Mouse (Mus musculus) ES-E14 (cell line): ENCODE measurements around the gene Sox13. TPM values are rescaled to one million over a fixed set of nuclear protein-coding genes. Genes with fewer than 3 reads are reported as not detected.

ENCODE experiments used
- DNase-seq: peaks from one replicate; pipeline ENCODE4 v3.0.0-alpha.2; 2013; ENCODE audit warnings: low read depth, low spot score
- H3K27ac ChIP-seq: 2 replicates; pipeline ENCODE4 v1.5.1; 2012; ENCODE audit warnings: low read depth, mild to moderate bottlenecking, low read length, moderate library complexity, mixed read lengths; ENCODE audit not compliant: poor library complexity, insufficient read depth, severe bottlenecking
- H3K36me3 ChIP-seq: 2 replicates; pipeline ENCODE4 v1.6.1; 2012; ENCODE audit warnings: mild to moderate bottlenecking, low read length, moderate library complexity, mixed read lengths; ENCODE audit not compliant: control insufficient read depth, poor library complexity, insufficient read depth, severe bottlenecking
- H3K4me1 ChIP-seq, 2 experiments: fragments of 150-350 bp in 1 of 2; sonication (generic) in 1 of 2; 2 replicates each; pipeline ENCODE4 v1.6.1; 2012; ENCODE audit warnings: low read length in 2 of 2, mild to moderate bottlenecking in 1 of 2, mixed read lengths in 1 of 2; ENCODE audit not compliant: control insufficient read depth in 2 of 2, insufficient read depth in 2 of 2, poor library complexity in 1 of 2
- H3K4me3 ChIP-seq, 2 experiments: fragments of 150-350 bp in 1 of 2; sonication (generic) in 1 of 2; 2 replicates each; pipeline ENCODE4 v1.5.1; 2012; ENCODE audit warnings: low read length in 2 of 2, low read depth in 1 of 2, mild to moderate bottlenecking in 1 of 2, mixed read lengths in 1 of 2; ENCODE audit not compliant: insufficient read depth in 1 of 2, poor library complexity in 1 of 2, severe bottlenecking in 1 of 2
- H3K9ac ChIP-seq: 2 replicates; pipeline ENCODE4 v1.6.1; 2012; ENCODE audit warnings: low read depth, mild to moderate bottlenecking, low read length, mixed read lengths; ENCODE audit not compliant: poor library complexity, insufficient read depth, severe bottlenecking
- H3K9me3 ChIP-seq: fragments of 150-350 bp; sonication (generic); 2 replicates; pipeline ENCODE4 v1.6.1; 2012; ENCODE audit warnings: low read depth, mild to moderate bottlenecking, low read length; ENCODE audit not compliant: control insufficient read depth, insufficient read depth
- CHD2 ChIP-seq: IDR thresholded peaks from 2 replicates; pipeline ENCODE4 v1.6.1; 2014; ENCODE audit warnings: mild to moderate bottlenecking, low read depth, low read length, inconsistent platforms
- HCFC1 ChIP-seq: IDR thresholded peaks from 2 replicates; pipeline ENCODE4 v1.6.1; 2012; ENCODE audit warnings: low read length, inconsistent platforms, borderline replicate concordance; ENCODE audit not compliant: insufficient read depth
- MAFK ChIP-seq: IDR thresholded peaks from 2 replicates; pipeline ENCODE4 v1.6.1; 2014; ENCODE audit warnings: mild to moderate bottlenecking, low read depth, low read length, inconsistent platforms; ENCODE audit not compliant: insufficient read depth
- ZC3H11A ChIP-seq: IDR thresholded peaks from 2 replicates; pipeline ENCODE4 v1.6.1; 2012; ENCODE audit warnings: low read depth, mild to moderate bottlenecking, inconsistent platforms, low read length, borderline replicate concordance
- ZNF384 ChIP-seq: IDR thresholded peaks from 2 replicates; pipeline ENCODE4 v1.6.1; 2012; ENCODE audit warnings: low read depth, low read length, inconsistent platforms
- in situ Hi-C, 2 experiments: fragments of 600-800 bp; cut with MboI; formaldehyde crosslinking; loops; one replicate each; pipeline ENCODE4 v1.15.1; 2025; ENCODE audit warnings: low sequenced_read_pairs in 2 of 2, inconsistent platforms in 1 of 2; ENCODE audit not compliant: unreplicated experiment in 2 of 2
- total RNA-seq: library from RNA; depleted of rRNA; stranded (reverse); fragments of 300-350 nt; gene quantifications from 2 replicates; pipeline ENCODE4 v1.2.3, GENCODE M21; 2012

Gene Sox13
- total RNA-seq, 1 experiment, result 11.1 TPM

DNA sequence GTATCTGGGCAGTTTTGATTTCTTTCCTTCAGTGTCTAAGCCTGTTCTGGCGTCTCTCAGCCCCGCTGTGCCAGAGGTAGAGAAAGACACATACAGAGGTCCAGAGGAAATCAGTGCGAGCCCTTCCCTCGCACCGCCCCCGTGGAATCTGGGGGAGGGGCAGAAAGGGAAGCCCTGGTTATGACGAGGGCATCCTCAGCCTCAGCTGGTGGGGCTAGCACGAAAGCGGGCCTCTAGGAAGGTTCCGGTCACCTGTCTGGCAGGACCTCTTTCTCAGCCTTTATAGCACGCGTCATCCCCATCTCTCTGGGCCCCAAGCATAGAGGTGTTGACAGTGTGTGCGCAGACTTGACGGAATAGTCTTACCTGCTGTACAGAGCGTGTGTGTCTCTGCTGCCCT lies 68.3 kb downstream of the Sox13 start:
- in situ Hi-C loops, result loop anchor here (10.0 to 25.0 kb wide), 2 partner anchors 181 to 194 kb away; partner anchors contain the start of gene Plekha6 (in 1 of the 2)
- no peak for DNase-seq
- Histone ChIP-seq H3K9ac (no peak overlapping the region), H3K4me3 (no peak overlapping the region), H3K36me3 (no peaks in the 10 kb centered on the region), H3K4me1 (peaks cover 0 to 4% of the 10 kb centered on the region in 2 experiments; a peak in 1 of 4 replicates), H3K9me3 (peaks cover 1% of the 10 kb centered on the region; the same call in 1 of the 2 replicates), H3K27ac (no peak overlapping the region)
- TF ChIP-seq ZNF384 (no peak), CHD2 (no peak), ZC3H11A (no peak), HCFC1 (no peak), MAFK (no peak)

DNA sequence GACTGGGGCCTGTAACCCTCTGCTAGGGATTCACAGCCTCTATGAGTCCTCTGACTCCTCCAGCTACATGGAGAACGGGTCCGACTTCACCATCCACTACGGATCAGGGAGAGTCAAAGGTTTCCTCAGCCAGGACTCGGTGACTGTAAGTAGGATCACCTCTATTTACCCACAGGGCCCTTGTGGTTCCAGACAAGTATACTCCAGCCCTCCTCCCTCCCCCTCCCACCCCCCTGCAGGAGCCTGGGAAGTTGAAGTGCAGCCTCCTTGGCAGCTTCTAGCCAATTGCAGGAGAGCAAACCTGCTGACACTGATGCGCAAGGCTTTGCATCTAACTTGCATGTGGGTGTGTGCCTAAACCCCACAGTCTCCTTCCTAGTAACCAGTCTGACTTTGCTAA lies 68.7 kb downstream of the Sox13 start:
- no peak for DNase-seq
- H3K36me3 ChIP-seq, result no peaks in the 10 kb centered on the region
- no peak overlapping the region for H3K27ac ChIP-seq
- no peak overlapping the region for H3K9ac ChIP-seq
- no peaks in the 10 kb centered on the region; the same call in 1 of the 2 replicates for H3K9me3 ChIP-seq
- H3K4me3 ChIP-seq, result no peak overlapping the region
- no peak for TF ChIP-seq ZNF384
- TF ChIP-seq HCFC1, result no peak
- no peak for TF ChIP-seq MAFK
- no peak for TF ChIP-seq CHD2
- TF ChIP-seq ZC3H11A, result no peak
- in situ Hi-C loops, result loop anchor here (10.0 to 25.0 kb wide), 2 partner anchors 181 to 193 kb away; partner anchors contain the start of gene Plekha6 (in 1 of the 2)
- H3K4me1 ChIP-seq, result peaks cover 0 to 4% of the 10 kb centered on the region in 2 experiments; a peak in 1 of 4 replicates

DNA sequence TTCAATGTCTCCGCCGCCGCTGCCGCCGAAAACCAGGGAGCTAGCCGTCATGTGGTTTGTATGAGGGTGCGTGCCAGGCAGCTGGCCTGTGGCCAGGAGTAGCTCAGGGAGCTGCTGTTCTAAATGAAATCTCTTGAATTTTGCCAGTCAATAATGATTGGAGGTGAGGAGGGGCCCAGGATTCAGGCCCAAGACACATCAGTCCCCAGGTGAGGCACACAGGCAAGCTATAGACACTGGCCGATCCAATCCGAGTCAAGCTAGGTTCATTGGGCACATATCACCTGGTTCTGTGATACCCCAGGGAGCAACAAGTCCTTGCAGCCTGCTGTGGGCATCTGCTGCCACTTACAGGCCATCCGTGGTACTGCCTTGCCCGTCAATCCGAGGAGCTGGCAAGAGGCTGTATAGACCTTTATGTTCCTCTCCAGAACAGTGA lies 70.8 kb downstream of the Sox13 start:
- H3K4me1 ChIP-seq, result peaks cover 0 to 4% of the 10 kb centered on the region in 2 experiments; a peak in 1 of 4 replicates
- H3K27ac ChIP-seq, result no peak overlapping the region

DNA sequence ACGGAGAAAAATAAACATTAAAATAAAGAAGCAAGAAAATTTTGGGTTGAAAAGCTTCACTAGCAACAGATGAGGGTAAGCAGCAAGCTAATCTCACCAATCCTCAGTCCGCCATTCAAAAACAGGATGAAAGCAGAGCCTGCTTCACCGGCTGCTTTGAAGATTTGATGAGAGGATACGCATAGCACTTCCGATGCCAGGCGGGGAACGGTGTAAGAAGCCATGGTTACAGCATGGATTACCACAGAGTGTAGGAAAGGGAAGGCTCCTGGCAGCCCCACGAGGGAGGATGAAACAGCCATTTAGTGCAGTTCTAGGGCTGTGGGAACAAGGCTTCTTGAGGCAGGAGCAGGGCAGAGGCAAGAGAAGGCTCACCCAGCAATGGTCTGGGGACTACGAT lies 72.4 kb downstream of the Sox13 start:
- Histone ChIP-seq H3K9ac (no peak overlapping the region), H3K4me3 (no peak overlapping the region), H3K4me1 (peaks cover 0 to 9% of the 10 kb centered on the region in 2 experiments; a peak in 1 of 4 replicates), H3K27ac (no peak overlapping the region), H3K36me3 (no peaks in the 10 kb centered on the region), H3K9me3 (no peaks in the 10 kb centered on the region)
- no peak for DNase-seq
- in situ Hi-C loops, result loop anchor here (5.0 to 25.0 kb wide), 3 partner anchors 34 to 189 kb away; partner anchors contain the start of gene Plekha6 (in 1 of the 2)
- no peak for TF ChIP-seq MAFK
- TF ChIP-seq HCFC1, result no peak
- no peak for TF ChIP-seq CHD2
- TF ChIP-seq ZC3H11A, result no peak
- TF ChIP-seq ZNF384, result no peak

More for the DNA sequence above, 70.8 kb downstream of the Sox13 start:
- Histone ChIP-seq H3K9ac (no peak overlapping the region), H3K4me3 (no peak overlapping the region), H3K9me3 (no peaks in the 10 kb centered on the region), H3K36me3 (no peaks in the 10 kb centered on the region)
- in situ Hi-C loops, result loop anchor here (5.0 to 25.0 kb wide), 3 partner anchors 36 to 191 kb away; partner anchors contain the start of gene Plekha6 (in 1 of the 2)
- DNase-seq, result peak; percentile 84
- TF ChIP-seq ZNF384, result no peak
- TF ChIP-seq CHD2, result no peak
- TF ChIP-seq MAFK, result no peak
- TF ChIP-seq ZC3H11A, result peak; percentile 86
- TF ChIP-seq HCFC1, result no peak
